Mouse (Mus musculus): Measurements from ENCODE around the gene Mylk4.

DNA sequence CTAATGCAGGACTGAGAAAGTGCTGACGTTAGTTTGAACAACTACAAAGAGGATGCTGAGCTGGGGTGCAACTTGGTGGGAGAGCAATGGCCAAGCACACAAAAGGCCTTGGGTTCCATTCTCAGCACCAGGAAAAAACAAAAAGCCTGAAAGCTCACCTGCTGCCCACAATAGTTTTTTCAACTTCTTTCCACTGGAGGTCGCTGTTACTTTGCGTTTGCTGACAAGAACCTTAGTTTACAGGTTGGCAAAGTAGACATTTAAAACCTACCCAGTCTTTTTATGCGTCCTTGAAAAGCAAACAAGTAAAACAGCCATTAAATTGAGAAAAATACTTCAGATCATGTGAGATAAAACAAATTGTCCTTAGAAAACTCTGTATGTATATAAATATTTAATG is 15.7 kb downstream of the Mylk4 start:
- TF ChIP-seq GATA1 (IDR thresholded peaks at IDR 0.05; ENCODE audit: low read length), result no peak
- no peak for TF ChIP-seq TAL1 (IDR thresholded peaks at IDR 0.05; ENCODE audit: low read length)
